Mouse (Mus musculus) forebrain, embryonic 14.5 days (tissue): ENCODE data around the gene Samd4. TPM values are rescaled to one million over a fixed set of nuclear protein-coding genes. Genes with fewer than 3 reads are reported as not detected.

Experiments used
- ATAC-seq: fragments of 200-750 bp; cut with Nextera tagmentation; 2 replicates; pipeline ENCODE4 v1.8.0; 2017; ENCODE audit warnings: mild to moderate bottlenecking, moderate library complexity
- DNase-seq: peaks from one replicate; pipeline ENCODE4 v3.0.0-alpha.2; 2015; ENCODE audit warnings: low spot score
- H3K27ac ChIP-seq: fragments of 300-500 bp; sonication (generic); 2 replicates; pipeline ENCODE4 v1.5.1; 2014; ENCODE audit warnings: low read depth, mild to moderate bottlenecking, control low read depth, low read length, moderate library complexity
- H3K27me3 ChIP-seq: fragments of 300-500 bp; sonication (generic); replicated peaks from 2 replicates; pipeline ENCODE4 v1.6.1; 2014; ENCODE audit warnings: low read length, control low read depth, mixed read lengths; ENCODE audit not compliant: control insufficient read depth, insufficient read depth
- H3K36me3 ChIP-seq: fragments of 300-500 bp; sonication (generic); 2 replicates; pipeline ENCODE4 v1.6.1; 2014; ENCODE audit warnings: low read length, control low read depth; ENCODE audit not compliant: control insufficient read depth, insufficient read depth
- H3K4me1 ChIP-seq: fragments of 300-500 bp; sonication (generic); 2 replicates; pipeline ENCODE4 v1.6.1; 2014; ENCODE audit warnings: antibody characterized with exemption, low read length, control low read depth; ENCODE audit not compliant: control insufficient read depth, insufficient read depth
- H3K4me2 ChIP-seq: fragments of 300-500 bp; sonication (generic); 2 replicates; pipeline ENCODE4 v1.6.1; 2014; ENCODE audit warnings: mild to moderate bottlenecking, control low read depth, low read length
- H3K4me3 ChIP-seq: fragments of 300-500 bp; sonication (generic); 2 replicates; pipeline ENCODE4 v1.5.1; 2014; ENCODE audit warnings: low read depth, low read length, control low read depth
- H3K9ac ChIP-seq: fragments of 300-500 bp; sonication (generic); 2 replicates; pipeline ENCODE4 v1.6.1; 2014; ENCODE audit warnings: mild to moderate bottlenecking, low read length, control low read depth, moderate library complexity
- H3K9me3 ChIP-seq: fragments of 300-500 bp; sonication (generic); replicated peaks from 2 replicates; pipeline ENCODE4 v1.6.1; 2016; ENCODE audit warnings: low read length, control low read depth, mixed read lengths; ENCODE audit not compliant: control insufficient read depth
- WGBS: fragments of 180-500 bp; shearing (Covaris S2); extraction: QIAGEN DNeasy Blood & Tissue Kit; methylation state at CpG from one replicate; pipeline ENCODE4 v1.1.7; 2014; 5-methylcytosine and 5-hydroxymethylcytosine counted together
- polyA plus RNA-seq: library from polyadenylated mRNA; unstranded; fragments of >200 nt; fragmentation: Nextera tagmentation; extraction: Ambion mirVana; gene quantifications from 2 replicates; pipeline ENCODE4 v1.2.1, GENCODE M21; 2014

Samd4 gene
- 3.6 and 4.4 TPM in 2 replicates for polyA plus RNA-seq

DNA sequence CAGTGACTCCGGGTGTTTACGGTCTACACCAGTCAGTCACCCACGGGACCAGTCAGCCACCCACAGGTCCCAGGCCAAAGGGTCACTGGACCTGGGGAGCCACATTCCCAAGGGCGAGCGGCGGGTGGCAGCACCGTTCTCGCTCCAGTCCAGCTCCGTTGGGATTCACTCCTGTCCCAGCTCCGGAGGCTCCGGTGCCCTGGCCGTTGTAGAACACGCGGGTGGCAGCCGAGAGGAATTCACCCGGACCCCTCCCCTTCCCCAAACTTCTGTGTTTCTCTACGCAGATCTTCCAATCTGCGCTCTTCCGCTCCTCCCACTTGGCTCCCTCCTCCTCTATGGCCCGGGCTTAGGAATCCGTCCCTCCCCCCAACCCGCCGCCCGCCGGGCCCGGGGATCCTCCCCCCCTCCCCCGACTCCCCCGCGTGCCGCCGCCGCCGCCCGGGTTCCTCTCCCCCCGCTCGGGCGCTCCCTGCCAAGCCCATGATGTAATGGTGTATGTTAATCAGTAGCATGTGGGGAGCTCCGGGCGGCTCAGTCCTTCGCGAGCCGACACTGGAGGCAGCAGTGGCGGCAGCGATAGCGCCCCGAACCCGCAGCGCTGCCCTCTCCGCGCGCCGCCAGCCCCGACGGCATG, at the start of gene Samd4:
TSS of gene Samd4 (plus strand) at position 424 of the 637 bp plus-strand sequence.
- no peaks in the 10 kb centered on the region for H3K36me3 ChIP-seq
- peak within 1 kb of the TSS; percentile 60 for H3K27ac ChIP-seq
- H3K9ac ChIP-seq: peak within 1 kb of the TSS; percentile 70
- DNase-seq (peak; percentile 86), ATAC-seq (peak; percentile 77)
- no peaks in the 10 kb centered on the region for H3K27me3 ChIP-seq
- peak within 1 kb of the TSS; percentile 97 for H3K4me2 ChIP-seq
- under 1% methylated on average over 52 of the region's 54 CpGs for WGBS
- H3K4me3 ChIP-seq: peak within 1 kb of the TSS; percentile 60
- no peaks in the 10 kb centered on the region for H3K9me3 ChIP-seq
- H3K4me1 ChIP-seq: peaks cover 10% of the 10 kb centered on the region

DNA sequence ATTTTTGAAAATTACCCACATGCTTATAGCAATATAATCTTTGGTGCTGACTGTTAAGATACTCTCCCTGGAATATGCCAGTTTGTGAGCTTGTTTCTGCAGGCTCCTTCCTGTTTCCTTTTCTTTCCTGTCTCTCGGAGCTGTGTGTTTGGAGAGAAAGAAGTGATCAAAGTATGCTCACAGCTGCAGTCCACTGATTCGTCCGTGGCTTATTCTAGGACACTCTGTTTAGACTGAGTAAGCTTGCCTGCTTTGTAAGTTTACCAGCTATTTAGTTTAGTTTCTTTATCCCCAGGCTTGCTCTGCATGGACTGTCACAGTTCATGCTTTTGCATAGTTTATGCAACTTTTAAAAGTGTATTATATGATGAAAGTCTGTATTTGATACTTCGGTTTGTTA, 43.3 kb upstream of the Samd4 start:
- no peak overlapping the region for H3K4me3 ChIP-seq
- H3K9ac ChIP-seq: no peak overlapping the region
- ATAC-seq: no peak
- H3K27ac ChIP-seq: no peak overlapping the region
- no peaks in the 10 kb centered on the region for H3K9me3 ChIP-seq
- 71% methylated on average over 4 of the region's 4 CpGs for WGBS
- peaks cover 21% of the 10 kb centered on the region for H3K36me3 ChIP-seq
- DNase-seq: no peak
- no peaks in the 10 kb centered on the region for H3K27me3 ChIP-seq
- no peaks in the 10 kb centered on the region for H3K4me1 ChIP-seq
- no peak overlapping the region for H3K4me2 ChIP-seq

DNA sequence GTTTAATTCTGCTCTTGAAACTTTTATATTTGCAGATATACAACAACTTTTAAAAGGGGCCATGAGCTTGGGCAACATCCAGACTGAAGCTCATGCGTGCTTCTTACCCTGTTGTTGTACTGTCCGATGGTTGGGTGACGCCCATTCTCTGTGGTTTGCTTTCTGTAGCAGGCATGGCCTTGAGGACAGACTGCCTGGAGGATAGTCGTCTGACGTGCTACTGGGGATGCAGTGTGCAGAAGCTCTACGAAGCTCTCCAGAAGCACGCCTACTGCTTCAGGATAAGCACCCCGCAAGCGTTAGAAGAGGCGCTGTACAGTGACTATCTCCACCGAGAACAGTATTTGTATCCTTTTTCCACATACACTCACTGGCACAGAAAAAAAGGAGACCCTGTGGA, 36.9 kb upstream of the Samd4 start:
- 94% methylated on average over 11 of the region's 11 CpGs for WGBS
- Histone ChIP-seq H3K4me2 (no peak overlapping the region), H3K4me1 (no peaks in the 10 kb centered on the region), H3K36me3 (peaks cover 20% of the 10 kb centered on the region), H3K27me3 (no peaks in the 10 kb centered on the region), H3K9ac (no peak overlapping the region), H3K27ac (no peak overlapping the region), H3K9me3 (no peaks in the 10 kb centered on the region), H3K4me3 (no peak overlapping the region)
- DNase-seq: no peak
- no peak for ATAC-seq

DNA sequence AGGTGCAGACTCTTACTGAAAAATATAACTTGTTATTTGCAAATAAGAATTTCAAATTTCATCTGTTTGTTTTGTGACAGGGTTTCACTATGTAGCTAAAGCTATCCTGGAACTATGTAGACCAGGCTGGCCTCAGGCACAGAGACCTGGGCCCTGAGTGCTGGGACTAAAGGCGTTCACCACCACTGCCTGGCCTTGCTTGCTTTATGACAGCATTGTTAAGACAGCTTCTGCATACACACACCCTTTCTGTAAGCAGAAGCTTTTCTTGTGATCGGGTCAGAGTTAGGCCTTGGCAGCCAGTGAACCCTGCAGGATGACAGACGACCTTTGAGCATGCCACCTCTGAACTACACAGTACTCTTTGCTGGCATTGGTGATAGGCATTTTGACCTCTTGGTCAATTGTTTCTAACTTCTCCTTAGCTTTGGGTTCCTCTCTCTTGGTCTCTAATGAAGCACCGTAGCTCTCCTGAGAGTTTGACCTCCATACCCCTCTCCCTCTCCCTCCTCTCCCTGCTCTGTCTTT, 34.5 kb upstream of the Samd4 start:
- no peaks in the 10 kb centered on the region for H3K9me3 ChIP-seq
- no peaks in the 10 kb centered on the region for H3K4me1 ChIP-seq
- H3K27ac ChIP-seq: no peak overlapping the region
- H3K36me3 ChIP-seq: peaks cover 5% of the 10 kb centered on the region; the same call in 1 of the 2 replicates
- no peak overlapping the region for H3K9ac ChIP-seq
- DNase-seq: no peak
- WGBS: 87% methylated on average over 4 of the region's 4 CpGs
- no peak overlapping the region for H3K4me3 ChIP-seq
- ATAC-seq: no peak
- no peak overlapping the region for H3K4me2 ChIP-seq
- no peaks in the 10 kb centered on the region for H3K27me3 ChIP-seq

DNA sequence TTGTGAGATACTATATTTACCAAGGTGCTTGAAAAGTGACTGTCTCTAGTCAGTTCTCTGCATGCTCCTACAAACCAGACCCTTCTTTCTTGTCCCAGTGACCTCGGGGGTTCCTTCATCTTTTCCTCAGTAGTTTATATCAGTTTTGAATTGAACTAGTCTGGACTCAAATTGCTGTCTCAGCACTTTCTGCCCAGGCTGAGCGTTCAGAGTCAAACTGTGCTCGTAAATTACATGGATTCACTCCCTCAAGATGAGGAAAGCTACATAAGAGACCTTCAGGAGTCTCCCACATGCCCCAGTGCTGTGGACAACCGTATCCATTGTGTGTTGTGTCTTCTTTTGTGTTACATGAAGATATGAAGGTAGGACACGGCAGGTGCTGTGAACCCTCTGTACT, 33.9 kb upstream of the Samd4 start:
- ATAC-seq: no peak
- Histone ChIP-seq H3K9ac (no peak overlapping the region), H3K36me3 (peaks cover 5% of the 10 kb centered on the region; the same call in 1 of the 2 replicates), H3K27ac (no peak overlapping the region), H3K9me3 (no peaks in the 10 kb centered on the region), H3K4me1 (no peaks in the 10 kb centered on the region), H3K27me3 (no peaks in the 10 kb centered on the region), H3K4me2 (no peak overlapping the region), H3K4me3 (no peak overlapping the region)
- no peak for DNase-seq
- WGBS: 89% methylated on average over 5 of the region's 5 CpGs

DNA sequence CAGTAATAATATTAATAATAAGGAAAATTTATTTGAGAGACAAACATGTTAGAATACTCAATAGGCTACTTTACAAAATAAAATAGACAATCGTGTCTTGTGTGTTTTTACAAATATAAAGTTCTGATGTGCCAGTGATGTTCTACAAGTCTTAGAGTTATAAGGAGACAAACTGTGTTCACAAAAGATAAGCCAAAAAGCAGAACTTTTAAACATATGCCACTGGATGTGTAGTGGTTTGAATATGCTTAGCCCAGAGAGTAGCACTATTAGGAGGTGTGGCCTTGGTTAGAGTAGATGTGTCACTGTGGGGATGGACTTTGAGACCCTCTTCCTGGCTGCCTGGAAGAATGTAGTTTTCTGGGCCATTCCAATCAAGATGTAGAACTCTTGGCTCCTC, 32.9 kb upstream of the Samd4 start:
- 87% methylated on average over 1 of the region's 1 CpGs for WGBS
- DNase-seq (no peak), ATAC-seq (no peak)
- no peak overlapping the region for H3K4me3 ChIP-seq
- no peak overlapping the region for H3K27ac ChIP-seq
- no peaks in the 10 kb centered on the region for H3K9me3 ChIP-seq
- no peak overlapping the region for H3K4me2 ChIP-seq
- H3K36me3 ChIP-seq: peaks cover 5% of the 10 kb centered on the region; the same call in 1 of the 2 replicates
- no peaks in the 10 kb centered on the region for H3K4me1 ChIP-seq
- no peak overlapping the region for H3K9ac ChIP-seq
- no peaks in the 10 kb centered on the region for H3K27me3 ChIP-seq

DNA sequence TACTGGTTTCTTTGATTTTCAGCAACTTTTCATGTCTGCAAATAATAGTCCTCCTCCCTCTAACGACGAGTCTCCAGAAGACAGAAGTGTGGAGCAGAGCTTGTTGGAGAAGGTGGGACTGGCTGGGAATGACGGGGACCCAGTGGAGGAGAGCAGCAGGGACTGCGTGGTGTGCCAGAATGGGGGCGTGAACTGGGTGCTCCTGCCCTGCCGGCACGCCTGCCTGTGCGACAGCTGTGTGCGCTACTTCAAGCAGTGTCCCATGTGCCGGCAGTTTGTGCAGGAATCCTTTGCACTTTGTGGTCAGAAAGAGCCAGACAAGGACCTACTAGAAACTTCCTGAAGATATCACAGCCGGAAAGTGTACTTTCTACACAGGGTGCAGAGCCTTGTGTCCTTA, 29.0 kb upstream of the Samd4 start:
- no peaks in the 10 kb centered on the region for H3K9me3 ChIP-seq
- H3K9ac ChIP-seq: no peak overlapping the region
- H3K4me1 ChIP-seq: no peaks in the 10 kb centered on the region
- no peaks in the 10 kb centered on the region for H3K36me3 ChIP-seq
- no peak overlapping the region for H3K4me2 ChIP-seq
- H3K27ac ChIP-seq: no peak overlapping the region
- H3K4me3 ChIP-seq: no peak overlapping the region
- ATAC-seq (no peak), DNase-seq (no peak)
- WGBS: 82% methylated on average over 11 of the region's 11 CpGs
- no peaks in the 10 kb centered on the region for H3K27me3 ChIP-seq

DNA sequence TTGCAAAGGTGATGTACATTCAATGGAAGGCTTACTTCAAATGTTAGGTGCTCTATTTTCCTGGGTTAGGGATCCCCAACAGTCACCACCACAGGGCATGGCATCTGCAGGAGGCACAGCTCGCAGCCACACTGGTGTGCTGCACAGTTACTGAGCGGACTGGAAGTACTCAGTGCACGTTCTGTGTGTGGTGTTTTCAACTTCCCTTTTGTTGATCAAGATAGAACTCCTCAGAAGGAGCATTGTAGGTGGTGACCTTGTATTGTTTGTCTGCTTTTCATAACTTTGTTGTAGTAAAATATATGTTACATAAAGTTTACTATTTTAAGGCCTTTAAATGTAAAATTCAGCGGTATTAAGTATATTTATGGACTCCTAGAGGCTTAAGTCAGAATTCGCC, 19.7 kb upstream of the Samd4 start:
- H3K27me3 ChIP-seq: no peaks in the 10 kb centered on the region
- H3K4me1 ChIP-seq: no peaks in the 10 kb centered on the region
- DNase-seq: no peak
- no peak overlapping the region for H3K4me2 ChIP-seq
- no peak overlapping the region for H3K27ac ChIP-seq
- no peaks in the 10 kb centered on the region for H3K36me3 ChIP-seq
- ATAC-seq: no peak
- no peaks in the 10 kb centered on the region for H3K9me3 ChIP-seq
- H3K9ac ChIP-seq: no peak overlapping the region
- WGBS: 89% methylated on average over 5 of the region's 5 CpGs
- H3K4me3 ChIP-seq: no peak overlapping the region

DNA sequence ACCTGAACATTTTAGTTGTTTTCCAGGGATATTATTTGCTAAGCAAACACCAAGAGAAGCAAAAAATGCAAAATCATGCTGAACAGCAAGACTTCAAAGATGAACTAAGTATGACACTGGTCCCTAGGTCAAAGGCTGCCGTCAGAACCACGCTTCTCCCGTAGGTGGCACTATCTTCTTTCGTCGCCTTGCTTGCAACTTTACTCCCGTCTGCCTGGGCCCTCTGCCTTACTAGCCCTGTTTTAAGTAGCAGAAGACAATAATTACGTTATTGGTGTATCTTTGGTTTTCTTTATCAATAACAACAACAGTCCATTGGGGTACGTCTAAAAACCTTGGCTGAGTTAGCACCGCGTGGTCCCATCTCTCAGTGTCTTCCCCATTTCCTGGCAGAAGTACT, 1.7 kb upstream of the Samd4 start:
- no peaks in the 10 kb centered on the region for H3K36me3 ChIP-seq
- no peaks in the 10 kb centered on the region for H3K9me3 ChIP-seq
- 6% methylated on average over 10 of the region's 10 CpGs for WGBS
- peak overlapping the region; percentile 97 for H3K4me2 ChIP-seq
- no peak overlapping the region for H3K9ac ChIP-seq
- DNase-seq: peak; percentile 72
- ATAC-seq: no peak
- H3K4me1 ChIP-seq: peaks cover 9% of the 10 kb centered on the region
- H3K27ac ChIP-seq: no peak overlapping the region
- H3K27me3 ChIP-seq: no peaks in the 10 kb centered on the region
- H3K4me3 ChIP-seq: no peak overlapping the region
